Comparison of ENCODE assay signal across 8 mouse cellular contexts in genomic region chr6:89344613-89345485, GRCm38 (mm10). TPM values are rescaled to one million over a fixed set of nuclear protein-coding genes. Genes with fewer than 3 reads are reported as not detected.
DNase-seq lines count a peak whose midpoint lies in the region; ATAC-seq lines count a peak whose summit lies in the region.

No protein-coding gene starts in this region.

- peak; percentile 39; the same call in 1 of the 2 replicates for ATAC-seq in forebrain, embryonic 12.5 days (ENCODE audit: low FRiP score)
- ATAC-seq in megakaryocyte progenitor cell, adult 5-6 weeks (replicated peaks; ENCODE audit: poor library complexity) = peak; percentile 42
- ATAC-seq in stomach, embryonic 15.5 days (ENCODE audit: insufficient read depth, low FRiP score, low read depth) = peak; percentile 86

- intact Hi-C loops in heart, postnatal 14 days (cut with DNase I) = no loop called here

- no peak overlapping the region for H3K4me3 ChIP-seq in forebrain, embryonic 12.5 days (replicated peaks)
- no peak overlapping the region for H3K4me3 ChIP-seq in stomach, embryonic 15.5 days (replicated peaks)

- no peaks in the 10 kb centered on the region for H3K9me3 ChIP-seq in forebrain, embryonic 12.5 days
- no peaks in the 10 kb centered on the region for H3K9me3 ChIP-seq in stomach, embryonic 15.5 days

- H3K9ac ChIP-seq in forebrain, embryonic 12.5 days = no peak overlapping the region
- H3K9ac ChIP-seq in stomach, embryonic 15.5 days = no peak overlapping the region

- peaks cover 21% of the 10 kb centered on the region for H3K4me1 ChIP-seq in forebrain, embryonic 12.5 days
- H3K4me1 ChIP-seq in stomach, embryonic 15.5 days = peaks cover 14% of the 10 kb centered on the region

- 34% methylated on average over 10 of the region's 10 CpGs for WGBS in forebrain, embryonic 12.5 days
- 30% methylated on average over 10 of the region's 10 CpGs for WGBS in stomach, embryonic 15.5 days

- no peak overlapping the region for H3K4me2 ChIP-seq in forebrain, embryonic 12.5 days
- H3K4me2 ChIP-seq in stomach, embryonic 15.5 days = peak overlapping the region; percentile 22

- peaks cover 71% of the 10 kb centered on the region for H3K36me3 ChIP-seq in forebrain, embryonic 12.5 days (replicated peaks)
- peaks cover 26% of the 10 kb centered on the region for H3K36me3 ChIP-seq in stomach, embryonic 15.5 days

- DNase-seq in B cell, adult 2 months = peak; percentile 27 to 40
- peak; percentile 99 for DNase-seq in NIH3T3 (ENCODE audit: low read depth)
- peak; percentile 89 to 95 for DNase-seq in heart, postnatal 14 days
- DNase-seq in kidney, postnatal 14 days = peak; percentile 96
- DNase-seq in left cerebral cortex, adult 8-10 months (ENCODE audit: low spot score in 2 of 2) = no peak

- H3K27me3 ChIP-seq in forebrain, embryonic 12.5 days = no peaks in the 10 kb centered on the region
- no peaks in the 10 kb centered on the region for H3K27me3 ChIP-seq in stomach, embryonic 15.5 days (replicated peaks)

- peak overlapping the region; percentile 71 for H3K27ac ChIP-seq in forebrain, embryonic 12.5 days
- peak overlapping the region; percentile 85 for H3K27ac ChIP-seq in stomach, embryonic 15.5 days

RNA-seq across cellular contexts. Expression of gene Plxna1, which starts 17.6 kb away (rescaled TPM):
- polyA plus RNA-seq in forebrain, embryonic 12.5 days (2016; fragmentation: Nextera tagmentation; extraction: Ambion mirVana) = 52.3 and 56.8 TPM in 2 replicates
- 10 to 100 TPM; 26.2 to 32.6 TPM for total RNA-seq in heart, postnatal 14 days (2021)
- total RNA-seq in megakaryocyte progenitor cell, adult 5-6 weeks (2015) = 1.2 and 3.6 TPM in 2 replicates
- total RNA-seq in megakaryocyte progenitor cell, adult 5-6 weeks (2017) = 0.50 and 3.1 TPM in 2 replicates
- polyA plus RNA-seq in stomach, embryonic 15.5 days (2015; fragmentation: Nextera tagmentation; extraction: Ambion mirVana) = 19.9 and 20.6 TPM in 2 replicates
- total RNA-seq in left cerebral cortex, adult 8-10 months (2022) = 10 to 100 TPM; 49.7 to 53.1 (median 51.4) TPM

Comparison
In these comparisons a context has a peak if more than half of its experiments do, and no peak if none do; other contexts are left out.
1. DNase-seq: peak in B cell, adult 2 months (2 of 2), NIH3T3 (single experiment), heart, postnatal 14 days (2 of 2) and kidney, postnatal 14 days (single experiment); none in left cerebral cortex, adult 8-10 months (0 of 2).
2. RNA of gene Plxna1, which starts 17.6 kb away (total RNA-seq): 49.7 to 53.1 TPM in left cerebral cortex, adult 8-10 months and 26.2 to 32.6 TPM in heart, postnatal 14 days; 0.50 to 3.6 TPM in megakaryocyte progenitor cell, adult 5-6 weeks; every median in the first group is over 4 times any median in the second.
3. Peak in every context shown above with its lines, with median percentiles within 50 percentile points of each other: ATAC-seq.